Mouse (Mus musculus) heart, embryonic 11.5 days (tissue): ENCODE measurements around the gene Arntl2. TPM values are rescaled to one million over a fixed set of nuclear protein-coding genes. Genes with fewer than 3 reads are reported as not detected.

Experiments
- ATAC-seq: fragments of 200-750 bp; cut with Nextera tagmentation; replicated peaks from 2 replicates; pipeline ENCODE4 v1.8.0; 2017; ENCODE audit warnings: moderate library complexity; ENCODE audit not compliant: insufficient number of reproducible peaks, low FRiP score, low TSS enrichment
- H3K27ac ChIP-seq: fragments of 300-500 bp; sonication (generic); 2 replicates; pipeline ENCODE4 v1.5.1; 2014; ENCODE audit warnings: mild to moderate bottlenecking, low read depth, low read length
- H3K27me3 ChIP-seq: fragments of 300-500 bp; sonication (generic); 2 replicates; pipeline ENCODE4 v1.6.1; 2014; ENCODE audit warnings: mild to moderate bottlenecking, low read length, mixed read lengths; ENCODE audit not compliant: control insufficient read depth, insufficient read depth
- H3K36me3 ChIP-seq: fragments of 300-500 bp; sonication (generic); 2 replicates; pipeline ENCODE4 v1.6.1; 2014; ENCODE audit warnings: mild to moderate bottlenecking, low read length, moderate library complexity, mixed read lengths; ENCODE audit not compliant: control insufficient read depth, insufficient read depth
- H3K4me1 ChIP-seq: fragments of 300-500 bp; sonication (generic); 2 replicates; pipeline ENCODE4 v1.6.1; 2014; ENCODE audit warnings: low read length; ENCODE audit not compliant: control insufficient read depth, insufficient read depth
- H3K4me2 ChIP-seq: fragments of 300-500 bp; sonication (generic); 2 replicates; pipeline ENCODE4 v1.6.1; 2014; ENCODE audit warnings: mild to moderate bottlenecking, moderate library complexity
- H3K4me3 ChIP-seq: fragments of 300-500 bp; sonication (generic); 2 replicates; pipeline ENCODE4 v1.5.1; 2014; ENCODE audit warnings: low read depth, low read length
- H3K9ac ChIP-seq: fragments of 300-500 bp; sonication (generic); 2 replicates; pipeline ENCODE4 v1.6.1; 2014; ENCODE audit warnings: mild to moderate bottlenecking, low read depth, low read length, moderate library complexity
- H3K9me3 ChIP-seq: fragments of 300-500 bp; sonication (generic); replicated peaks from 2 replicates; pipeline ENCODE4 v1.6.1; 2016; ENCODE audit warnings: low read length; ENCODE audit not compliant: control insufficient read depth
- WGBS: fragments of 180-500 bp; shearing (Covaris S2); extraction: QIAGEN DNeasy Blood & Tissue Kit; methylation state at CpG from one replicate; pipeline ENCODE4 v1.1.7; 2014; ENCODE audit not compliant: insufficient replicate concordance; 5-methylcytosine and 5-hydroxymethylcytosine counted together
- polyA plus RNA-seq: library from polyadenylated mRNA; unstranded; fragments of >200 nt; fragmentation: Nextera tagmentation; extraction: Ambion mirVana; gene quantifications from 2 replicates; pipeline ENCODE4 v1.2.1, GENCODE M21; 2014

Arntl2 gene
- polyA plus RNA-seq, 1 experiment from 2014 or later, result 1.9 TPM

DNA sequence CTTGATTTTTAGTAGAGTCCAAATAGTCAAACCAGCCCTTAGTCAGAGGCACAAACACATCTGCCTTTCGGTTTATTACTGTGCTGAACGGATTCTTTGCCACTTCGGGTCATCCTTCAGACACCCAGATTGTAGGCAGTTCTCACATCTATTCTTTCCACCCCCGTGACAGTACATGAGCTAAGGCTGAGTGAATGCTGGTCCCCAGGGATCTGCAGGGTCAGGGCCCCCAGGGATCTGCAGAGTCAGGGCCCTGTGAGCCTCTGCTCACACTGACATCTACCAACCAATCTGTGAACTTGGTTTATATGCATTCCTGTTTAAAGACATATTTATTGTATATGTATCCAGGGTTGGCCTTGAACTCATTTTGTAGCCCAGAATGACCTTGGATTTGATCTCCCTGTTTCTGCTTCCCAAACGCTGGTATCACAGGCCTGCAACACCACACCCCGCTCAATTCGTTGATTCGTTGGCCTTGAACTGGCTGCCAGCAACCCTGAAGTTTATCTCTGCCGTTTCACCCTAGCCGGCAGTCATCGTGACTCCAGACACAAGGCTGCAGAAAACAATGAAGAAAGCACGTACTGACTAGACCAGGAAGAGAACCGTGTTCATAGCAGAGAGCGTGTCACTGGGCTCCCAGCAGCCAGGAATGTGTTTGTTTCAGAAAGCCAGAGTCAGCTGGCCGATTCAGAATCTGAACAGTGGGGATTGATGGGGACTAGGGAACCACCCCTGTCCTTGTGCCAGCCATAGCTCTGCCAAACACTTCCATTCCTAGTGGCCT, 50.3 kb downstream of the Arntl2 start:
- ATAC-seq, result no peak
- no peak overlapping the region for H3K4me2 ChIP-seq
- H3K9ac ChIP-seq, result no peak overlapping the region
- no peak overlapping the region for H3K4me3 ChIP-seq
- H3K27ac ChIP-seq, result no peak overlapping the region
- H3K4me1 ChIP-seq, result peaks cover 9% of the 10 kb centered on the region
- H3K9me3 ChIP-seq, result no peaks in the 10 kb centered on the region
- 52% methylated on average over 15 of the region's 15 CpGs for WGBS
- no peaks in the 10 kb centered on the region for H3K27me3 ChIP-seq
- no peaks in the 10 kb centered on the region for H3K36me3 ChIP-seq

DNA sequence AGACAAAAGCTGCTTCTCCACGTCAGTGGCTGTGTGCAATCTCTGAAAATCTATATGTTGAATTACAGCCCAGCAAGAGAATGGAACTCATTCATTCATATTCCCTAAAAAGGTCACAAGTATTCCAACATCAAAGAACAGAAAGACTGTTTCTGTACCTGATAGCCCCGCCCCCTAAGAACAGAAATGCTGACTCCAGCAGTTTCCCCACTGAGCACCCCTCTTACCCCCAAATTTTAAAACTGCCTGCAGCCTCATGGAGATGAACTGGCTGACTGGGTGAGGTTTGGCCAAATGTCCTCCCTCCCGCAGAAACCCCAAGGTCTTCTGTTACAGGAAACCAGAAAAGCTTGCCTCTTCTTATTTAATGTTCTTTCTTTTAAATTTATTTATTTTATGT, 51.5 kb downstream of the Arntl2 start:
- H3K9me3 ChIP-seq, result no peaks in the 10 kb centered on the region
- H3K9ac ChIP-seq, result no peak overlapping the region
- no peak overlapping the region for H3K4me3 ChIP-seq
- H3K36me3 ChIP-seq, result no peaks in the 10 kb centered on the region
- peaks cover 11% of the 10 kb centered on the region for H3K4me1 ChIP-seq
- no peak overlapping the region for H3K4me2 ChIP-seq
- no peak overlapping the region for H3K27ac ChIP-seq
- no peaks in the 10 kb centered on the region for H3K27me3 ChIP-seq
- ATAC-seq, result no peak
- WGBS, result 78% methylated on average over 3 of the region's 3 CpGs

DNA sequence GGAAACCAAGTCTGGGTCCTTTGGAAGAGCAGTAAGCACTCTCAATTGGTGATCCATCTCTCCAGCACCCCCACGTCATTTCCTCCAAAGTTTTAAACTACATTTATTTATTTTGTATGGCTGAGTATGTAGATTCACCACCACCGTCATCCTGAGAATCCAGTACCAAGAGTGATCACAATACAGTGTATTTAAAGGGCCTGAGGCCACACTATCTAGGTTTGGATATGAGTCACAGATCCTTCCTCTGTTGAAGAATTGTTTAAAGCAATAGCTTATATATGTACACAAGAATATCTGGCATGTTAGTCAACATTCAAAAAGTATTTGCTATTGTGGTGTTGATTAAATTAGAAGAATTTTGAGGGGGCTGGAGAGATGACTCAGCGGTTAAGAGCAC, 52.4 kb downstream of the Arntl2 start:
- no peak overlapping the region for H3K4me3 ChIP-seq
- H3K9ac ChIP-seq, result no peak overlapping the region
- no peak for ATAC-seq
- H3K27me3 ChIP-seq, result no peaks in the 10 kb centered on the region
- H3K4me2 ChIP-seq, result no peak overlapping the region
- WGBS, result 79% methylated on average over 3 of the region's 3 CpGs
- no peak overlapping the region for H3K27ac ChIP-seq
- no peaks in the 10 kb centered on the region for H3K36me3 ChIP-seq
- no peaks in the 10 kb centered on the region for H3K9me3 ChIP-seq
- H3K4me1 ChIP-seq, result peaks cover 13% of the 10 kb centered on the region

DNA sequence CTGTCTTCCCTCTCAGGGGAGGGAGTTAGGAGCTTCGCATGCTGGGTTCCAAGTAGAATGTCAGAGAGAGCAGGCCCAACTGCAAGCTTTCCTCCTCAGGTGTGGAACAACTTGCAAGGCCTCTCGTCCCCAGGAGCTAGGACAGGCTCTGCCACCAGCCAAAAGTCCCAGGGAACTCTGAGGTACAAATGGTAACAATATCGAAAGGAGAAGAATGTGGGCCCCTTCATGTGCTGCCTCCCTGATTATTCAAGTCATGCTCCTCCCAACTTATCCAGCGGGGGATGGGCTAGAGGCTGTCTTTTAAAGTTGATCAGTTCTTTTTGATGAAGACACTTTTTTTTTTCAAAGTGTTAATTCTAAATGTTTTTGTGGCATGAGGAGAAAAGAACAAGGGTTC, 54.2 kb downstream of the Arntl2 start, which contains the start of gene Smco2:
Smco2 (plus strand) TSS at position 55 of the 400 bp plus-strand sequence.
- Histone ChIP-seq H3K9ac (no peak within 1 kb of the TSS), H3K4me3 (no peak within 1 kb of the TSS), H3K27me3 (no peaks in the 10 kb centered on the region), H3K4me2 (no peak within 1 kb of the TSS), H3K27ac (no peak within 1 kb of the TSS), H3K9me3 (no peaks in the 10 kb centered on the region), H3K36me3 (no peaks in the 10 kb centered on the region), H3K4me1 (peaks cover 13% of the 10 kb centered on the region; the same call in 1 of the 2 replicates)
- WGBS, result 68% methylated on average over 4 of the region's 4 CpGs
- no peak for ATAC-seq

DNA sequence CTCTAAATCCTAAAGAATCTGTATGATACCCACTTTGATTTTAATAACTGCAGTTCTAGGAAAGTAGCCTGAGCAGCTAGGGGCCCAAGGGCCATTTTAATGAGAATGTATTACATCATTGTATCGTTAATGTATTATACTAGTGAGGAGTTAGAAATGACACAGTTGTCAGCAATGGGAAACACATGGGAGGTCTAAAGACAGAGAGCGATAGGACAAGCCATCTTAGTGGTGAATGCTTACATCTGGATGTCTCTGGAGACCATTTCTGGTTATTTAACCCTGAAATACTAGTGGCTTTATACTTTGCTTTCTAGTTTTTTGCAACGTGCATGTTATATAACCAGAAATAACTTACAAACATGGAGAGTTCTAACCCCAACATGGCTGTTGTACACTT, 56.1 kb downstream of the Arntl2 start:
- Histone ChIP-seq H3K4me1 (peaks cover 8% of the 10 kb centered on the region; the same call in 1 of the 2 replicates), H3K4me2 (no peak overlapping the region), H3K4me3 (no peak overlapping the region), H3K9me3 (no peaks in the 10 kb centered on the region), H3K36me3 (no peaks in the 10 kb centered on the region), H3K27me3 (no peaks in the 10 kb centered on the region), H3K9ac (no peak overlapping the region), H3K27ac (no peak overlapping the region)
- ATAC-seq, result no peak
- 77% methylated on average over 3 of the region's 3 CpGs for WGBS

DNA sequence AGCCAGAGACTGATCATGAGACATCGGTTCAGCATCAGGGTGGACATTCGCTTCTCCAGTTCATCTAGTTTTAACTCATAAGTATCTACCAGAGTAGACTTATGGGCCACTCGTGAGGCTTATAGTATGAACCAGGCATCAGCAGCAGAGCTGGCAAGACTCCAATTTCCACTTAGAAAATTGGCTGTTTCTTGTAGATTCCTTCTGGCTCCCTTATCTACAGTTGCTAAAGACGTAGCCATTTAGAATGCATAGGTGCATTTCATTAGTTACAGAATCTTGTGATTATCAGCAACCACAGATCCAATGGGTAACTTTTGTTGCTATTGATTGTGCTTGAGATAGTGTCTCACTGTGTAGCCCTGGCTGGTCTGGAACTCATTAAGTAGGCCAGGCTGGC, 56.9 kb downstream of the Arntl2 start:
- no peak overlapping the region for H3K4me2 ChIP-seq
- no peaks in the 10 kb centered on the region for H3K36me3 ChIP-seq
- H3K4me1 ChIP-seq, result peaks cover 8% of the 10 kb centered on the region; the same call in 1 of the 2 replicates
- ATAC-seq, result no peak
- no peak overlapping the region for H3K27ac ChIP-seq
- H3K9ac ChIP-seq, result no peak overlapping the region
- no peaks in the 10 kb centered on the region for H3K9me3 ChIP-seq
- no peaks in the 10 kb centered on the region for H3K27me3 ChIP-seq
- no peak overlapping the region for H3K4me3 ChIP-seq
- WGBS, result 58% methylated on average over 4 of the region's 4 CpGs

DNA sequence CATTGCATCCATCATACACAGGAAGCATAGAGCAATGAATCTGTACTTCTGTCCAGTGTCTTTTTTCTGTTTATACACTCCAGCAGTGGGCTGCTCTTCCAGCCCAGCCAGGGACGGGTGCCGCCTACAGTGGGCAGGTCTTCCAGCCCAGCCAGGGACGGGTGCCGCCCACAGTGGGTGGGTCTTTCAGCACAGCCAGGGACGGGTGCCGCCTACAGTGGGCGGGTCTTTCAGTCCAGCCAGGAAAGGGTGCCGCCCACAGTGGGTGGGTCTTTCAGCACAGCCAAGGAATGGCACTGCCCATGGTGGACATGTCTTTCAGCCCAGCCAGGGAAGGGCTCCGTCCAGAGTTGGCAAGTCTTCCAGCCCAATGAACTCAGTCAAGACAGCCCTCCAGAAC, 59.3 kb downstream of the Arntl2 start:
- ATAC-seq, result peak; percentile 68
- no peak overlapping the region for H3K4me2 ChIP-seq
- no peaks in the 10 kb centered on the region for H3K27me3 ChIP-seq
- no peak overlapping the region for H3K4me3 ChIP-seq
- no peak overlapping the region for H3K27ac ChIP-seq
- WGBS, result 97% methylated on average over 9 of the region's 9 CpGs
- H3K36me3 ChIP-seq, result no peaks in the 10 kb centered on the region
- H3K4me1 ChIP-seq, result peaks cover 8% of the 10 kb centered on the region; the same call in 1 of the 2 replicates
- no peaks in the 10 kb centered on the region for H3K9me3 ChIP-seq
- H3K9ac ChIP-seq, result no peak overlapping the region

DNA sequence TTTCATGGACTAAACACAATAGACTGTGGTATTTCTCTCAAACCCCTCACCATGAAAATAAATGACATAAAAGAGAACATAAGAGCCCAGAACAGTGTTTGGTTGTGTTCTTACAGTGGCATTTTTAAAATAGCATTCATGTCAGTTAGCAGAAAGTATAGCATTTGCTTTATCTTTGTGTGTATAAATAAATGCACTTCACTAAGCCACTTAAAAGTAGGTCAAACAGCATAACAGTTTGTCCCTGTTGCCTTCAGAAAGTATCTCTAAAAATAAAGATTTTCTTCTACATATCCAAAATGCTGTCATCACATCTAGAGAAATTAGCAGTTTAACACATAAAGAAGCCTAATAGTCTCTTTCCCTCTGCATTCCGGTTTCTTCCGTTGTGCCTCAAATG, 61.5 kb downstream of the Arntl2 start:
- H3K36me3 ChIP-seq, result no peaks in the 10 kb centered on the region
- no peaks in the 10 kb centered on the region for H3K9me3 ChIP-seq
- H3K9ac ChIP-seq, result no peak overlapping the region
- H3K4me2 ChIP-seq, result no peak overlapping the region
- ATAC-seq, result no peak
- H3K27ac ChIP-seq, result no peak overlapping the region
- H3K4me3 ChIP-seq, result no peak overlapping the region
- 89% methylated on average over 2 of the region's 2 CpGs for WGBS
- no peaks in the 10 kb centered on the region for H3K27me3 ChIP-seq
- peaks cover 7% of the 10 kb centered on the region; the same call in 1 of the 2 replicates for H3K4me1 ChIP-seq

DNA sequence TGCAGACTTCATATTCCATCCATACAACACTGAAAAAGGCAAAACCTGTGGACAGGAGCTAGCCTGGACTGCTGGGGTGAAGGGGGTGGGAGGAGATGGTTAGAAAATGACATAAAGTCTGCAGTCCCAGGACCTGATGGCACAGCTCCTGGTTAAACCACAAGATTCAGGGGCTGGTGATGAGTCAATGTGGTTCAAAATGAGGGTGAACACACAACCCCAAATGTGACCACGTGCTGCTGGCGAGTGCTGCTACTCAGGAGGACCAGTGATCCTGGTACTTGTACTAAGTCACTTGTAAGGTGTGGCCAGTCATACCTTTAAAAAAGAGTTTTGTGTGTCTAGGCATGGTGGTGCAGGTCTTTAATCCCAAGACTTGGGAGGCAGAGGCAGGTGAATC, 67.3 kb downstream of the Arntl2 start:
- WGBS, result 87% methylated on average over 2 of the region's 2 CpGs
- no peak overlapping the region for H3K27ac ChIP-seq

More for the DNA sequence above, 67.3 kb downstream of the Arntl2 start:
- Histone ChIP-seq H3K36me3 (no peaks in the 10 kb centered on the region), H3K27me3 (no peaks in the 10 kb centered on the region), H3K9me3 (no peaks in the 10 kb centered on the region), H3K4me1 (no peaks in the 10 kb centered on the region), H3K9ac (no peak overlapping the region), H3K4me2 (no peak overlapping the region), H3K4me3 (no peak overlapping the region)
- ATAC-seq, result no peak
